Mouse (Mus musculus) heart, adult 10 weeks (tissue): Measurements from ENCODE around the gene Oit1. TPM values are rescaled to one million over a fixed set of nuclear protein-coding genes. Genes with fewer than 3 reads are reported as not detected.

ENCODE experiments used
- polyA plus RNA-seq: library from polyadenylated mRNA; stranded (reverse); fragments of 350-450 nt; fragmentation: Illumina TruSeq; extraction: RNeasy Lipid Tissue Mini Kit (QIAGEN cat#74804); gene quantifications from one replicate; pipeline ENCODE4 v1.2.3, GENCODE M21; 2014; ENCODE audit warnings: low read depth, low replicate concordance

The Oit1 gene
- polyA plus RNA-seq, result not detected

GRCm38 (mm10) chr14:8378685-8379313 lies at the start of gene Oit1:
Gene Oit1 (minus strand): TSS chr14:8378754.

GRCm38 (mm10) chr14:8317194-8318097 lies 61.1 kb downstream of the Oit1 start, which contains the start of gene Fam107a:
Gene Fam107a (minus strand): TSS chr14:8318023.

Other genes with a start within 250 kb of the Oit1 start
- gene Pdhb, start 205.7 kb downstream of the Oit1 start, polyA plus RNA-seq, result 840 TPM
- 13.6 TPM for gene Kctd6, start 164.6 kb downstream of the Oit1 start, polyA plus RNA-seq
- gene Acox2, start 119.4 kb downstream of the Oit1 start, polyA plus RNA-seq, result 1.1 TPM
- 4.2 TPM for gene Fam107a, start 60.7 kb downstream of the Oit1 start, polyA plus RNA-seq